Mouse (Mus musculus): ENCODE measurements around the gene Aoc1. TPM values are rescaled to one million over a fixed set of nuclear protein-coding genes. Genes with fewer than 3 reads are reported as not detected.

The Aoc1 gene
- total RNA-seq (2015) (0.12 and 0.20 TPM in 2 replicates), total RNA-seq (2017) (0.17 TPM in 1 of 2 replicates, not detected in the other)

GRCm38 (mm10) chr6:48872596-48872995 lies at the start of gene Aoc1:
TSS of gene Aoc1 (plus strand) at chr6:48872896.
- ATAC-seq (replicated peaks; ENCODE audit: poor library complexity): no peak

- no peak for ATAC-seq (replicated peaks; ENCODE audit: poor library complexity)
Observed at GRCm38 (mm10) chr6:48825016-48825415, 47.7 kb upstream of the Aoc1 start.

- no peak for ATAC-seq (replicated peaks; ENCODE audit: poor library complexity)
Observed at GRCm38 (mm10) chr6:48828976-48829375, 43.7 kb upstream of the Aoc1 start.

GRCm38 (mm10) chr6:48829651-48830050 lies 43.0 kb upstream of the Aoc1 start:
- ATAC-seq (replicated peaks; ENCODE audit: poor library complexity): no peak

GRCm38 (mm10) chr6:48830241-48830640 lies 42.5 kb upstream of the Aoc1 start:
- ATAC-seq (replicated peaks; ENCODE audit: poor library complexity): no peak

GRCm38 (mm10) chr6:48831141-48831540 lies 41.6 kb upstream of the Aoc1 start:
- no peak for ATAC-seq (replicated peaks; ENCODE audit: poor library complexity)

GRCm38 (mm10) chr6:48832426-48832825 lies 40.3 kb upstream of the Aoc1 start:
- ATAC-seq (replicated peaks; ENCODE audit: poor library complexity): peak; percentile 77

- ATAC-seq (replicated peaks; ENCODE audit: poor library complexity): peak; percentile 40
Observed at GRCm38 (mm10) chr6:48833515-48833914, 39.2 kb upstream of the Aoc1 start.

GRCm38 (mm10) chr6:48835241-48835640 lies 37.5 kb upstream of the Aoc1 start:
- no peak for ATAC-seq (replicated peaks; ENCODE audit: poor library complexity)

GRCm38 (mm10) chr6:48836146-48836545 lies 36.5 kb upstream of the Aoc1 start:
- no peak for ATAC-seq (replicated peaks; ENCODE audit: poor library complexity)

- ATAC-seq (replicated peaks; ENCODE audit: poor library complexity): no peak
Observed at GRCm38 (mm10) chr6:48837516-48837915, 35.2 kb upstream of the Aoc1 start.

GRCm38 (mm10) chr6:48838321-48839080 lies 34.2 kb upstream of the Aoc1 start:
- ATAC-seq (replicated peaks; ENCODE audit: poor library complexity): no peak

GRCm38 (mm10) chr6:48840371-48840969 lies 32.2 kb upstream of the Aoc1 start, which contains the start of gene Tmem176a:
TSS of gene Tmem176a (plus strand) at chr6:48840919.
- ATAC-seq (replicated peaks; ENCODE audit: poor library complexity): peak; percentile 31; the same call in 1 of the 2 replicates

GRCm38 (mm10) chr6:48840973-48841625 lies 31.6 kb upstream of the Aoc1 start, which contains the start of gene Tmem176b:
TSS of gene Tmem176b (minus strand) at chr6:48841496.
- peak; percentile 65 for ATAC-seq (replicated peaks; ENCODE audit: poor library complexity)

GRCm38 (mm10) chr6:48842111-48842842 lies 30.4 kb upstream of the Aoc1 start:
- peak; percentile 38; the same call in 1 of the 2 replicates for ATAC-seq (replicated peaks; ENCODE audit: poor library complexity)

- no peak for ATAC-seq (replicated peaks; ENCODE audit: poor library complexity)
Observed at GRCm38 (mm10) chr6:48845086-48845485, 27.6 kb upstream of the Aoc1 start.

GRCm38 (mm10) chr6:48851820-48852491 lies 20.7 kb upstream of the Aoc1 start:
- no peak for ATAC-seq (replicated peaks; ENCODE audit: poor library complexity)

GRCm38 (mm10) chr6:48854155-48854554 lies 18.5 kb upstream of the Aoc1 start:
- no peak for ATAC-seq (replicated peaks; ENCODE audit: poor library complexity)

- ATAC-seq (replicated peaks; ENCODE audit: poor library complexity): no peak
Observed at GRCm38 (mm10) chr6:48857613-48858302, 14.9 kb upstream of the Aoc1 start.

Measured in megakaryocyte progenitor cell, adult 5-6 weeks (primary cell).